ENCODE assay signal across 41 mouse cellular contexts in genomic region chr4:116125803-116126386, GRCm38 (mm10). TPM values are rescaled to one million over a fixed set of nuclear protein-coding genes. Genes with fewer than 3 reads are reported as not detected.
DNase-seq lines count a peak whose midpoint lies in the region; ATAC-seq and TF ChIP-seq lines count a peak whose summit lies in the region.
"Had no signal": no experiment of that assay in that cellular context is flagged by ENCODE, and none has a peak within 500 bp of the region (broad histone marks: within the 10 kb centered on the region; RNA-seq: fewer than 3 reads in every experiment).

No protein-coding gene starts in this region.

- intact Hi-C loops in heart, postnatal 10 days (cut with DNase I): no loop called here

- 0 out of 2 replicates have a peak overlapping the region, but pooled peaks have one; percentile 5 for H3K4me2 ChIP-seq in liver, embryonic 11.5 days
- no peak overlapping the region for H3K4me2 ChIP-seq in forebrain, embryonic 15.5 days (replicated peaks)
- H3K4me2 ChIP-seq: embryonic facial prominence, embryonic 15.5 days; forebrain, embryonic 12.5 days; heart, embryonic 11.5 days; hindbrain, embryonic 13.5 days; kidney, embryonic 15.5 days; limb, embryonic 13.5 days; neural tube, embryonic 12.5 days had no signal

- DNase-seq in CD4-positive helper T cell, adult 2 months (ENCODE audit: low read depth, low spot score): peak; percentile 32
- DNase-seq in G1E (ENCODE audit: low spot score): no peak
- no peak for DNase-seq in liver, embryonic 11.5 days (ENCODE audit: low spot score)
- no peak for DNase-seq in heart, postnatal 10 days
- DNase-seq in spleen, postnatal 14 days (ENCODE audit: low spot score in 2 of 2): no peak
- DNase-seq in frontal cortex, adult 2 months (ENCODE audit: extremely low spot score in 1 of 2, low spot score in 1 of 2): no peak
- DNase-seq: adrenal gland, postnatal 25 days; B cell, adult 2 months; cerebellum, adult 2 months; cerebellum, postnatal 25 days; gastrocnemius, postnatal 25 days; heart, adult 18-20 months; heart, postnatal 4 days; kidney, adult 18-20 months; kidney, postnatal 4 days; lung, adult 18-20 months; lung, postnatal 4 days; right cerebral cortex, adult 18-20 months; spleen, adult 18-20 months; thymus, postnatal 14 days had no signal

- peak overlapping the region; percentile 41; the same call in 1 of the 2 replicates for H3K4me3 ChIP-seq in G1E (ENCODE audit: low read depth, low read length)
- no peak overlapping the region for H3K4me3 ChIP-seq in liver, embryonic 11.5 days (ENCODE audit: low read depth, low read length)
- no peak overlapping the region for H3K4me3 ChIP-seq in forebrain, embryonic 15.5 days
- H3K4me3 ChIP-seq: embryonic facial prominence, embryonic 10.5 days; embryonic facial prominence, embryonic 15.5 days; forebrain, embryonic 12.5 days; hindbrain, embryonic 13.5 days; kidney, embryonic 15.5 days; limb, embryonic 13.5 days; neural tube, embryonic 12.5 days had no signal

- H3K9ac ChIP-seq in liver, embryonic 11.5 days (ENCODE audit: low read depth, low read length): no peak overlapping the region
- H3K9ac ChIP-seq in forebrain, embryonic 15.5 days (replicated peaks): no peak overlapping the region
- H3K9ac ChIP-seq: embryonic facial prominence, embryonic 15.5 days; forebrain, embryonic 12.5 days; hindbrain, embryonic 13.5 days; kidney, embryonic 15.5 days; limb, embryonic 13.5 days; neural tube, embryonic 12.5 days had no signal

- ATAC-seq in G1E (ENCODE audit: extremely low read depth, insufficient number of reproducible peaks, low FRiP score, poor library complexity, severe bottlenecking): peak; percentile 87
- peak; percentile 62 for ATAC-seq in liver, embryonic 11.5 days (replicated peaks; ENCODE audit: low FRiP score)
- ATAC-seq in megakaryocyte progenitor cell, adult 5-6 weeks (replicated peaks; ENCODE audit: poor library complexity): peak; percentile 43
- ATAC-seq in forebrain, embryonic 15.5 days (replicated peaks): no peak
- ATAC-seq: inflammation-experienced regulatory T-cells, adult 6 months; lung, postnatal 0 days; midbrain, embryonic 16.5 days had no signal

- H3K27me3 ChIP-seq in G1E (ENCODE audit: insufficient read depth, low read length): no peaks in the 10 kb centered on the region
- H3K27me3 ChIP-seq in liver, embryonic 11.5 days (replicated peaks; ENCODE audit: control insufficient read depth, insufficient read depth, low read length): no peaks in the 10 kb centered on the region
- no peaks in the 10 kb centered on the region for H3K27me3 ChIP-seq in forebrain, embryonic 15.5 days
- H3K27me3 ChIP-seq: CH12.LX; embryonic facial prominence, embryonic 15.5 days; forebrain, embryonic 12.5 days; hindbrain, embryonic 13.5 days; kidney, embryonic 15.5 days; limb, embryonic 13.5 days; neural tube, embryonic 12.5 days had no signal

- no peak for TF ChIP-seq CTCF in G1E (IDR thresholded peaks at IDR 0.05; ENCODE audit: low read depth, low read length)

- no peaks in the 10 kb centered on the region for H3K9me3 ChIP-seq in G1E (replicated peaks)
- no peaks in the 10 kb centered on the region for H3K9me3 ChIP-seq in liver, embryonic 11.5 days (ENCODE audit: control insufficient read depth, low read length)
- no peaks in the 10 kb centered on the region for H3K9me3 ChIP-seq in forebrain, embryonic 15.5 days
- H3K9me3 ChIP-seq: embryonic facial prominence, embryonic 10.5 days; embryonic facial prominence, embryonic 15.5 days; forebrain, embryonic 12.5 days; hindbrain, embryonic 13.5 days; kidney, embryonic 15.5 days; limb, embryonic 13.5 days; neural tube, embryonic 12.5 days had no signal

- H3K27ac ChIP-seq in liver, embryonic 11.5 days (ENCODE audit: low read depth, low read length): no peak overlapping the region
- no peak overlapping the region for H3K27ac ChIP-seq in forebrain, embryonic 15.5 days (replicated peaks)
- H3K27ac ChIP-seq: embryonic facial prominence, embryonic 10.5 days; embryonic facial prominence, embryonic 15.5 days; forebrain, embryonic 12.5 days; hindbrain, embryonic 13.5 days; kidney, embryonic 15.5 days; limb, embryonic 13.5 days; neural tube, embryonic 12.5 days had no signal

- H3K36me3 ChIP-seq in G1E (replicated peaks): peaks cover 35% of the 10 kb centered on the region
- H3K36me3 ChIP-seq in liver, embryonic 11.5 days (ENCODE audit: control insufficient read depth, insufficient read depth, low read length): no peaks in the 10 kb centered on the region; the same call in 1 of the 2 replicates
- no peaks in the 10 kb centered on the region for H3K36me3 ChIP-seq in forebrain, embryonic 15.5 days
- H3K36me3 ChIP-seq: embryonic facial prominence, embryonic 15.5 days; forebrain, embryonic 12.5 days; hindbrain, embryonic 13.5 days; kidney, embryonic 15.5 days; limb, embryonic 13.5 days; neural tube, embryonic 12.5 days had no signal

- WGBS in liver, embryonic 11.5 days: 64% methylated on average over 4 of the region's 4 CpGs
- WGBS in forebrain, embryonic 15.5 days: 95% methylated on average over 4 of the region's 4 CpGs

- H3K4me1 ChIP-seq in G1E (ENCODE audit: insufficient read depth, low read depth, low read length): peaks cover 64% of the 10 kb centered on the region
- peaks cover 18% of the 10 kb centered on the region for H3K4me1 ChIP-seq in liver, embryonic 11.5 days (replicated peaks; ENCODE audit: control insufficient read depth, insufficient read depth, low read length)
- peaks cover 24% of the 10 kb centered on the region for H3K4me1 ChIP-seq in forebrain, embryonic 15.5 days

RNA-seq across cellular contexts. Expression of gene Pomgnt1, which starts 2.3 kb away (rescaled TPM):
- total RNA-seq in G1E (2014; fragmentation: Nextera tagmentation) (35.2 and 40.5 TPM in 2 replicates), G1E (2017) (37.2 and 47.0 TPM in 2 replicates)
- polyA plus RNA-seq in G1E (2012): 5.5 and 6.2 TPM in 2 replicates
- 32.8 and 37.7 TPM in 2 replicates for polyA plus RNA-seq in liver, embryonic 11.5 days (2014; fragmentation: Nextera tagmentation; extraction: Ambion mirVana)
- 8.2 and 13.1 TPM in 2 replicates for total RNA-seq in megakaryocyte progenitor cell, adult 5-6 weeks (2015)
- 12.5 and 16.9 TPM in 2 replicates for total RNA-seq in megakaryocyte progenitor cell, adult 5-6 weeks (2017)
- 63.5 and 66.1 TPM in 2 replicates for polyA plus RNA-seq in forebrain, embryonic 15.5 days (2015; fragmentation: Nextera tagmentation; extraction: Ambion mirVana)
- total RNA-seq in heart, postnatal 10 days (2021): 10 to 100 TPM; 78.4 to 81.9 TPM
- polyA plus RNA-seq in frontal cortex, adult 2 months (2012; rRNA removed): 66.6 and 77.5 TPM in 2 replicates

RNA-seq across cellular contexts. Expression of gene Rad54l, which starts 2.4 kb away (rescaled TPM):
- total RNA-seq in G1E (2014; fragmentation: Nextera tagmentation) (46.1 and 56.1 TPM in 2 replicates), G1E (2017) (43.2 and 47.0 TPM in 2 replicates)
- 2.4 and 3.4 TPM in 2 replicates for polyA plus RNA-seq in G1E (2012)
- polyA plus RNA-seq in liver, embryonic 11.5 days (2014; fragmentation: Nextera tagmentation; extraction: Ambion mirVana): 59.4 and 61.7 TPM in 2 replicates
- total RNA-seq in megakaryocyte progenitor cell, adult 5-6 weeks (2015): 23.4 and 26.0 TPM in 2 replicates
- total RNA-seq in megakaryocyte progenitor cell, adult 5-6 weeks (2017): 27.2 and 33.9 TPM in 2 replicates
- 21.2 and 23.0 TPM in 2 replicates for polyA plus RNA-seq in forebrain, embryonic 15.5 days (2015; fragmentation: Nextera tagmentation; extraction: Ambion mirVana)
- total RNA-seq in heart, postnatal 10 days (2021): 1 to 10 TPM; 3.7 TPM
- polyA plus RNA-seq in frontal cortex, adult 2 months (2012; rRNA removed): 0.86 and 0.94 TPM in 2 replicates

RNA-seq across cellular contexts. Expression of gene Lurap1, which starts 25.2 kb away (rescaled TPM):
- total RNA-seq in G1E (2014; fragmentation: Nextera tagmentation): 0.10 and 0.15 TPM in 2 replicates
- 0.33 and 0.41 TPM in 2 replicates for total RNA-seq in G1E (2017)
- 0.01 TPM in 1 of 2 replicates, not detected in the other for polyA plus RNA-seq in G1E (2012)
- 0.64 and 1.1 TPM in 2 replicates for polyA plus RNA-seq in liver, embryonic 11.5 days (2014; fragmentation: Nextera tagmentation; extraction: Ambion mirVana)
- total RNA-seq in megakaryocyte progenitor cell, adult 5-6 weeks (2015): not detected in 2 replicates
- 0.10 TPM in 1 of 2 replicates, not detected in the other for total RNA-seq in megakaryocyte progenitor cell, adult 5-6 weeks (2017)
- polyA plus RNA-seq in forebrain, embryonic 15.5 days (2015; fragmentation: Nextera tagmentation; extraction: Ambion mirVana): 2.4 TPM in 2 replicates
- 1 to 10 TPM; 4.6 to 5.1 TPM for total RNA-seq in heart, postnatal 10 days (2021)
- polyA plus RNA-seq in frontal cortex, adult 2 months (2012; rRNA removed): 11.3 and 12.1 TPM in 2 replicates
- total RNA-seq: CH12.LX had no signal

RNA-seq across cellular contexts. Expression of gene Tspan1, which starts 41.5 kb away (rescaled TPM):
- total RNA-seq in G1E (2014; fragmentation: Nextera tagmentation) (not detected in 2 replicates), G1E (2017) (0.05 and 0.06 TPM in 2 replicates)
- not detected in 2 replicates for polyA plus RNA-seq in G1E (2012)
- polyA plus RNA-seq in liver, embryonic 11.5 days (2014; fragmentation: Nextera tagmentation; extraction: Ambion mirVana): 0.11 TPM in 1 of 2 replicates, not detected in the other
- not detected in 2 replicates for total RNA-seq in megakaryocyte progenitor cell, adult 5-6 weeks (2015)
- total RNA-seq in megakaryocyte progenitor cell, adult 5-6 weeks (2017): 0.07 TPM in 1 of 2 replicates, not detected in the other
- 0.28 TPM in 1 of 2 replicates, not detected in the other for polyA plus RNA-seq in forebrain, embryonic 15.5 days (2015; fragmentation: Nextera tagmentation; extraction: Ambion mirVana)
- total RNA-seq in heart, postnatal 10 days (2021): under 1 TPM in 1 of 2 experiments, not detected in 1; 0.14 TPM
- 0.20 and 0.23 TPM in 2 replicates for polyA plus RNA-seq in frontal cortex, adult 2 months (2012; rRNA removed)
- total RNA-seq: adrenal gland, adult 18-20 months; adrenal gland, postnatal 25 days; gastrocnemius, postnatal 25 days; heart, postnatal 4 days; layer of hippocampus, postnatal 14 days had no signal
- polyA plus RNA-seq: heart, embryonic 11.5 days; inflammation-experienced regulatory T-cells, adult 6 months; midbrain, embryonic 16.5 days had no signal

RNA-seq across cellular contexts. Expression of gene 1700042G07Rik, which starts 47.3 kb away (rescaled TPM):
- not detected in 2 replicates for total RNA-seq in G1E (2014; fragmentation: Nextera tagmentation)
- not detected in 2 replicates for total RNA-seq in G1E (2017)
- not detected in 2 replicates for polyA plus RNA-seq in G1E (2012)
- polyA plus RNA-seq in liver, embryonic 11.5 days (2014; fragmentation: Nextera tagmentation; extraction: Ambion mirVana): not detected in 2 replicates
- not detected in 2 replicates for total RNA-seq in megakaryocyte progenitor cell, adult 5-6 weeks (2015)
- not detected in 2 replicates for total RNA-seq in megakaryocyte progenitor cell, adult 5-6 weeks (2017)
- not detected in 2 replicates for polyA plus RNA-seq in forebrain, embryonic 15.5 days (2015; fragmentation: Nextera tagmentation; extraction: Ambion mirVana)
- not detected for total RNA-seq in heart, postnatal 10 days (2021)
- polyA plus RNA-seq in frontal cortex, adult 2 months (2012; rRNA removed): not detected in 2 replicates
- total RNA-seq: adrenal gland, adult 18-20 months; adrenal gland, postnatal 25 days; CH12.LX; ES-E14; gastrocnemius, postnatal 25 days; heart, adult 18-20 months; heart, postnatal 4 days; layer of hippocampus, postnatal 14 days; left cerebral cortex, adult 8-10 months; left cerebral cortex, postnatal 36 days had no signal
- polyA plus RNA-seq: cerebellum, adult 2 months; embryonic facial prominence, embryonic 10.5 days; embryonic facial prominence, embryonic 15.5 days; forebrain, embryonic 12.5 days; heart, embryonic 11.5 days; heart, embryonic 16.5 days; hindbrain, embryonic 13.5 days; inflammation-experienced regulatory T-cells, adult 6 months; kidney, embryonic 15.5 days; limb, embryonic 13.5 days; lung, postnatal 0 days; midbrain, embryonic 16.5 days; neural tube, embryonic 12.5 days; urinary bladder, adult 2 months had no signal
